Mouse (Mus musculus): ENCODE measurements around the gene Cwc22. TPM values are rescaled to one million over a fixed set of nuclear protein-coding genes. Genes with fewer than 3 reads are reported as not detected.

Cwc22 gene
- total RNA-seq, 1 experiment from 2014 or later = 43.8 TPM

DNA sequence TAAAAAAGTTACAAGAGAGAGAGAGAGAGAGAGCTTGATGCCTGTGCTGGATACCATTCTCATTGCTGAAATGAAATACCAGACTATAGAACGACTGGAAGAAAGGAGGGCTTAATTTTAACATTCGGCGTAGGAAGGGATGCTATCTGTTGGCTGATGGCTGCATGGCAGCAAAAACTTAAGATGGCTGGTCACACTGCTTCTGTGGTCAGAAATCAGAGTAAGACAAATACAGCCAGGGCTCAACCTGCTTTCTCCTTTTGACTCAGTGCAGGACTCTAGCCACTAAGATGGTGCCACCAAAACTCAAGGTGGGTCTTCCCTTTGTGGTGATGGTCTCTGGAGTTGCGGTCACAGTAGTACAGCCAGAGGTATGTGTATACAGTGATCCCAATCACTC is 70.7 kb downstream of the Cwc22 start:
- no peak for DNase-seq

DNA sequence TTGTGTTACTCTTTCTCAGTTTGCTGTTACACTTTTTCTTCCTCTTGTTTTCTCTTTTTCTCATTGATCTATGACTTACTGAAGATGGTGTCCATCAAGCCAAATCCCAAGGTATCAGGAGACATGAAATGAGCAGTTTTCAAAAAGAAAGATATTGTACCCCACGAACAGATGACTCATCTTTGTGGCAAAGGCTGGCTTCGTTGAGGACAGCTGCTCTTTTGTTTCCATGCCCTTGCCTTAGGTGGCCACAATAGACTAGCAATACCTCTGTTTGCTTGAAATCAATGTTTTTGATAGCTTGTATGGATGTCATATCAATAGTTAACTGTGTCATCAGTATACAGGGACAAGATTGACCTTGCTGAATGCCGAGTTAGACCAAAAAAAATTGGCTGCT is 71.5 kb downstream of the Cwc22 start:
- DNase-seq = no peak

DNA sequence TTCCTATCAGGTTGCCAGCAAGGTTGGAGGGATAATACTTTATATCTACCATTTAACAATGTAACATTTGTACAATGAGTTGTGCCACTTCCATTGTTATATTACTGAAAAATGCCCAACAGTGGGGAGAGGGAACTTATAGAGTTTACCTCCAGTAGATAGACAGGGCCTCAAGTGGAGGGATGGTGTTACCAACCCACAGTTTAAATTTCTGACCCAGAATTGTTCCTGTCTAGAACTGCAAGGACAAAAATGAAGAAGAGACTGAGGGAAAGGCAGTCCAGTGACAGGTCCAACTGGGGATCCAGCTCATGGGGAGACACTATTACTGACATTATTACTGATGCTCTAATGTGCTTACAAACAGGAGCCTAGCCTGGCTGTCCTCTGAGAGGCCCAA is 72.4 kb downstream of the Cwc22 start:
- no peak for DNase-seq

DNA sequence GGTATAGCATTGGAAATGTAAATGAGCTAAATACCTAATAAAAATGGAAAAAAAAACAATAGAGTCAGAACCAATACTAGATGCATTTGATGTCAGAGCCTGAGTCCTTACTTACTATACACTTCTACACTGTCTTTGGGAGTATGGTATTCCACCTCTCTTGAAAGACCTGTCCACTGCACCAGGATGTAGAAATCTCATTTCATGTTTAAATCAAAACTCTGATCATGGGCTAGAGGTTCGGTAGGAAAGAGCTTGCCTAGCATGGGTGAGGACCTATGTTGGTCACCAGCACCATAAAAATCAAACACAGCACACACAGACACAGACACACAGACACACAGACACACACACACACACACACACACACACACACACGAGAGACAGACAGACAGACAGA is 73.5 kb downstream of the Cwc22 start:
- DNase-seq = no peak

DNA sequence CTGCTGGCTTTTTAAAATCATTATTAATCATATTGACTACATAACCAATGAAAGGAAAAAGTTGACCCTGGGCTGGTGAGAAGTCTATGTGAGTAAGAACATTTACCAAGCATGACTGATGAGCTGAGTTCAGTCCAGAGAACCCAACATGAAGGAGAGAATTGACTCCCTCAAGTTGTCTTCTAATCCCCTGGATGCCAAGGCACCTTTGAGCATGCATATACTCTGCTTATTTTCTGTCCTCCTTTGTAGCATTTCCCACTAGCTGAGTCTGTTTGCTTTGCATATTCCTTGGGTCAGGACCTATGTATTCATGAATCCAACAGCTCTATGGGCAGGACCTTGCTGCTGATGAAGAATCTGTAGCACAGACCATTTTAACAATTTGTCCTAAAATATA is 75.0 kb downstream of the Cwc22 start:
- no peak for DNase-seq

DNA sequence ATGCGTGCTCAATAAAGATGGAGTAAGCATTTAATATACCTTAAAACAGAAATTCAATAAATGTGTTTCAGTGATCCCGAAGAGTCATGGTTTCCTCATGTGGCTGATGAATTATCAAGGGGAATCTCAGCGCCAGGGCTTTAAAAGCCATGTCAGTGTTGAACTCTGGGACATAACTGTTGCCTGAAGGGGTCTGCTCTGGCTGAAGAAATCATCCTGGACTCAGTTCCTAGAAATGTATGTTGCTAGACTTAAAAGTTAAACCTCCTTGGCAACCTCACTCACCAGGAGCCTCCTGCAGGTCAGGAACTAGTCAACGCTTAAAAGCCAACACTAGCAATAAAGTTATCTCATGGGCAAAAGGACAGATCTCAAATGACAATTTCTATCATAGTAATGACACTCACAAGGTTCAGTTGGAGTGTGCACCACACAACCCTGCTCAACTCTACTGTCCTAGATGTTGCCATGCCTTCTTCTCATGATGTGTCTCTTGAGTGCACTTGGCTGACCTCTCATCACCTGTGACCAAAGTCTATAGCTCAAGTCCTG is 76.4 kb downstream of the Cwc22 start:
- DNase-seq = no peak

DNA sequence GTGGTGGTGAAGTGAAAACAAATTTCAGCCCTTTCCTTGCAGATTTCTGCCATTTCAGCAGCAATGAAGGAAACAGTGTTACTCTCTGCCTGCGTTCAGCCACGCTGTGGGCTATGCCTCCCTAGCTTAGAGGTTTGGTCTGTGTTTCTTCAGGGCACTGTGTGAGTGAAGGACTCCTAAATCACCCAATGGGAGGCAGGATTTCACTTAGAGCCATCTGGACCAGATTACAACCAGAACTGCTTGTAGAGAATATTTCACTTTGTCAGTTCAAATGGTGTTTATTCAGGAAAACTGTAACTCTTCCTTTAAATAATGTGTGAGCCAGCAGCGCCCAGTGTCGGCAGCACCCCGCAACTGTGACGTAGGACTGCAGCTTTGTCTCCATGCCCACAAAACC is 82.2 kb downstream of the Cwc22 start:
- no peak for DNase-seq

DNA sequence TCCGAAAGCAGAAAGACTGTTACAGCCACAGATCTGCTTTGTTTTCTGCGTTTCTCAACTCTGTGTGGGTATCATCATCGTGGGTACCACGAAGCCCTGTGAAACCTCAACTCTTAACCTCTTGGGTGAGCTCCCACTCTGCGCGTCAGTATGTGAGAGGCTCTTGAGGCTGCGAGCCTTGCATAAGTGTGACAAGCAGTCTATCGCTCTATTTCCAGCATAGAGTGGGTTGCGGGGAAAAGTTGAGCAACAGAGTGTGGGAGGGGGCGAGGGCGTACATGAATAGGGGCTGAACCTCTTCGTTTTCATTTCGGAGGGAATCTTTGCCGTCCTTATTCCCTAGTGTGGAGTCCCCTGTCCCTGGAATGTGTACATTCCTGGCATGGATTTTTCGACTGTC is 82.7 kb downstream of the Cwc22 start:
- no peak for DNase-seq

DNA sequence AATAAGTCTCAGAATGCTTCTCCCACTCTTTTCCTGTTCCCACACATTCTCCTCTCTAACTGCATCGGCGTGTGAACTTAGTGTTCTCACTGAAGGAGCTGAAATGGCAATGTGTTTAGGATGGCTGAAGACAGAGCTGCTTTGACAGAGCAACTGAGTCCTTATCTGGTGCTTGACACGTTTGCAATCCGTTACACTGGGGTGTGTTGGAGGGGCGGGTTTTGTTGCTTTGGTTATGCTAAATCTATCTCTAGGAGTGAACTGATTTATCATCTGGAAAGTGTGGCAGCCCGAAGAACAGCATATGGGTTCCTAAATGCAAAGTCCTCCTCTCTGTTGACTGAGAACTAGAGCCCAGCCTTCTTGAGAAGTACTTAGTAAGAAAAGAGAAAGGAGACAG is 104.7 kb downstream of the Cwc22 start:
- DNase-seq = no peak

DNA sequence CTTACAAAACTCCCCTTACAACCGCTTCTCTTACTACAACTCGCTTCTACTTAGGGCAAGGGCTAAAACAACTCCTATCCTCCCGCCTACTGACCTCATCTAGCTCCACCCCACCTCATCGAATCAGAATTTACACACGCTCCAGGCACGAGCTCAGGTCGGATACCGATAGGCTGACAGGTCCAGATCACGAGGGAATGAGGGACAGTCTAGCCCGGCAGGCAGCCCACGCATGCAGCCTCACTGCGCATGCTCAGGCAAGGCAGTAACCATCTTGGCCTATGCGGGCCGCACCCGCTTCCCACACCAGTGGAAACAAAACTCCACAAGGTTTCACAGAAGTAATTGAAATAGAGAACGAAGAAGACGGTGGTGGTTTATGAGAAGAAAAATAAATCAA is 106.6 kb downstream of the Cwc22 start:
- DNase-seq = no peak

DNA sequence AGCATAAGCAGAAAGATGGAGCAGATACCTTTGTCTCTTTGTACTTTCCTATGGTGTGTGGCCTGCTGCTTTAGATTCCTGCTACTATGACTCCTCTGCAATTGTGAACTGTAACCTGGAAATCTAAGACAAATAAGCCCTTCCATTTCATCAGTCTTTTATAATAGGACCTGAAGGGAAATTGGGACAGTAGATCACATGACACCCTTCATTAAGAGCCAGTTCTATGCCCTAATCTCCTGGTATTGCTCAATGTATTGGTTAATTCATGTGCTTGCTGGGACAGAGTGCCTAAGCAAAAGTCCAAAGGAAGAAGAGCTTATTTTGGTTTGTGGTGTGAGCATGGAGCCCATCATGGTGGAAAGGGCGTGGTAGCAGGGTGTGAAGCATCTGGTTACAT is 107.5 kb downstream of the Cwc22 start:
- DNase-seq = no peak

DNA sequence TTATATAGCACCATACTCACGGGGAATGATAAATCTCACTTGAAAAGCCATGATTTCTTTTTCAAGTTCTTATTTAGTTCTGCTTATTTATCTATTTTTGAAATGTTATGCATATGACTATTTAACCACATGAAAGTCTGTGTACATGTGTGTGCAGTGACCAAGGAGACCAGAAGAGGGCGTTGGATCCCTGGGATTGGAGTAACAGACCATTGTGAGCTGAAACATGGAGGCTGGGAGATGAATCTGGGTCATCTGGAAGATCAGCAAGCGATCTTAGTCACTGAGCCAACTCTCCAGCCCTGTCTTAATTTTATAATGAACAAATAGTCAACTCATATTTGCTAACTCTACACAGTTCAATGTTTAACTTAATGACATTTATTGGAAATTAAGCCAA is 110.4 kb downstream of the Cwc22 start:
- no peak for DNase-seq

Other genes with a start within 250 kb of the Cwc22 start
- gene Zfp385b, start 126.7 kb downstream of the Cwc22 start, total RNA-seq (2021) = 0.49 and 0.67 TPM in 2 replicates